Mouse (Mus musculus): ENCODE data around the gene Mrtfb.
"Not testable (repeated sequence)": the region's sequence is repeated elsewhere in the genome, so short reads cannot be mapped to it uniquely, and the experiment has no call there.

Mrtfb gene

DNA sequence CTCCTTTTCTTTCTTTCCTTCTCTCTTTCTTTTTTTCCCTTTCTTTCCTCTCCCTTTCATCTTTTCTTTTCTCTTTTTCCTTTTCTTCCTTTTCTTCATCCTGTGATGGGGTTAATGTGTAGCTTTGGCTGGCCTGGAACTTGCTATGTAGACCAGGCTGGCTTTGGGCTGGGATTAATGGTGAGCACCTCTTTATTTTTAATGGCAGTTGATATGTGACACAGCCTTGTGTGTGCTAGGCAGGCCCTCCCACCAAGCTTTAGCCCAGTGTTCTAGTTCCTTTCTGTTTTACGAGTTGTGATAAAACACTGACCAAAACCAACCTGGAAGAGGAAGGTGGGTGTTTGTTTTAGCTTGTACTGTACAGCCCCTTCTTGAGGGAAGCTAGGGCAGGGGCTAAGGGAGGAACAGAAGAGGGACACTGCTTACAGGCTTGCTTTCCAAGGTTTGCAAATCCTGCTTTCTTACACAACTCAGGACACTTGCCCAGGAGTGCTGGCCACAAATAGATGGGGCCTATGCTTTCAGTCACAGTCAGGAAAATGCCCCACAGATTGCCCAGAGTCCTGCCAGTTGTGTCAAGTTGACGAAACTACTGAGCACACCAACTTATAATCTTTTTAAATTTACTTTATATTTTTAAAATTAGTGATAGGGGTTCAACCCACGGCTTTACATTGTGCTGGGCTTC, 20.6 kb downstream of the Mrtfb start:
- DNase-seq: no peak

DNA sequence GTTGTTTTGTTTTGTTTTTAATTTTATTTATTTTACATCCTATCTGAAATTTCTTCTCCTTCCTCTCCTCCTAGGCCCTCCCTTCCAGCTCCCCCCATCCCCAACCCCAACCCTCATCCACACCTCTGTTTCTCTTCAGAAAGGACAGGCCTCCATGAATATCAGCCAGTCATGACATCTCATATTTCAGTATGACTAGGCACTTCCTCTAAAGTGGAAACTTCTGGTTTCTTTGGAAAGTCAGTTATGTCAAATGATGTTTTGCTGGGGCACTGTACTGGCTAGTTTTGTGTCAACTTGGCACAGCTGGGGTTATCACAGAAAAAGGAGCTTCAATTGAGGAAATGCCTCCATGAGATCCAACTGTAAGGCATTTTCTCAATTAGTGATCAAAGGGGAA, 30.1 kb downstream of the Mrtfb start:
- not testable (repeated sequence) for DNase-seq

DNA sequence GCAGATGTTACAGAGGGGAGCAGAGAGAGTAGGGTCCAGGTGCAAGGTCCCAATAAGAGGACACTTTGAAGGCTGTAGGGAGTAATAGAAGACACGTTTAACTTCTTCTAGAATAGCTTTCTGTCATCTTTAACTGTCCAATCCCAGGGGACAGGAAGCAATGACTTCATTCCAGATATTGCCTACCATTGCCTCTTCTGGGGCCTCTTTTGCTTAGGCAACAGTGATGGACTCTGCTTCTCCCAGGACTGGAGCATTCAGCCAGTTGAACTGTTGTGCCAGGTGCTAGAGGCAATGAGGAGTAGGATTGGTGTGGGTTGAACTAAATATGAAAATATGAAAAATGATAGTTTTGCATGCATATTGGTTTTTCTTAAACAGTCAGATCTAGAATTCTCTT, 41.6 kb downstream of the Mrtfb start:
- DNase-seq: no peak

DNA sequence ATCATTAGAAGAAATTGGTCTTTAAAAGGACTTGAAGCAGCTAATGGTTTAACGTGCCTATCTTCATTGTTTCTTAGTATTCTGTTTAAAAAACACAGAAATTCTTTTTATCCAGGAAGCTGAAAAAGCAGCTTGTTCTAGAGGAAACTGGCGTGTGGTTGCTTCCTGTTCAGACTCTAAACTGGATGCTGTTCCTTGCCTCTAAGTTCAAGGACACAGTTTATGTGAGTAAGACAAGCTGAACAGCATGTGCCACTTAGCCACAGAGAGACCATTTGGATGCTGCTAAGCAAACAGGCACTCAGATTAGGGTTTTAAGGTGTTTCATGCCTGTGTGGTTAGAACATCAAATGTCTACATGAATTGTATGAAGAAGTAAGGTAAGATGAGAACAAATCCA, 42.7 kb downstream of the Mrtfb start:
- DNase-seq: no peak

DNA sequence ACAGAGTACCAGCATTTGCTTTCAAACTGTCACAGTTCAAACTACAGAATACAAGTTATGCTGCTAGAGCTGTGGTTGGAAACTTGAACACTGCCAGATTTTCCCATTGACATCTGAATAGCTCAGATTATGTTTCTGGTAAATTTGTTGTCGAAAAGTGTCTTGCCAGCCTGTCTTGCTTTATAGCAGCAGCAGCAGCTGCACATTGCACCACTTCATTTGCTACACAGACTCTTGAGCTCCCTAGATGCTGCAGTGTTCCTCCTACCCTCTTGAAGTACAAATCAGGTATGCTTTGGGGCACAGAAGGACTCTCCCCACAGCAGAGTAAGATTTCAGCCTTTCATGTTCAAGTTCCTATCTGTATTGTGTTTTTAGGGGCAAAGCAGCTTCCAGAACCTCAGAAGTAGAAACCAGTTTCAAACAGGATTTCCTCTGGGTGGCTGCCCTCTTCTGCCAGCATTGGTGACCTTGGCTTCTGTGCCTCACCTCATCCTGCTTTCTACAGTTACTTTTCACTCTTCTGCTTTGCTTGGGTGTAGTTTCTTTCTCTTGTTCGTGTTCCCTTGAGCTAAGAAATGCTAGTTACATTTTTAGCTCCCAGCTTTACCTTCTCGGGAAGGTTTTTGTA, 49.9 kb downstream of the Mrtfb start:
- DNase-seq: no peak

DNA sequence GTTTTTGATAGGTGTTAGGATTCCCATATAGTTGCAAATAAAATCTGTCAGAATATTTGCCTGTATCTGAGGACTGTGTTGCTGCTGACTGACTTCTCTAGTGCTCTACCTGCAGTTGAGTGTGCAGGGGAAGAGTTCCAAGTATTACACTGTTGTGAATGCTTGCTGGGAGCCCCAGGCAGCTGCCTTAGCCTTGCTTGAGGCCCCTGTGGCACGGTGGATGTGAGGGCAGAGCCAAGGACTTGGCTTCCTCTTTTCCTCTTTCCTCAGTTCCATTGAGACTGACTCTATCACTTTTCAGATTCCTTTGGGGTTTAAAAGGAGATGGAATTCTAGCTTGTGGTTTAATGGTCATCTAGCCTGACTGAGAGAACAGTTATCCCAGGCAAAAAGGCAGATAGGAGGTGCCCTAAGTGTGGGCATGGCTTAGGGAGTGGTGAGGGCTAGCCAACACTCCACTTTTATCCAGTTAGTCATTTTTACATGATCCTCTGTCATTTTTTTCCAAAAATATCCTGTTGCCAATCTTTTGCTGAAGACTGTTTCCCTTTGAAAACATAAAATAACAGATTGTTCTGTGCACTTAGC, 53.9 kb downstream of the Mrtfb start:
- DNase-seq: no peak

DNA sequence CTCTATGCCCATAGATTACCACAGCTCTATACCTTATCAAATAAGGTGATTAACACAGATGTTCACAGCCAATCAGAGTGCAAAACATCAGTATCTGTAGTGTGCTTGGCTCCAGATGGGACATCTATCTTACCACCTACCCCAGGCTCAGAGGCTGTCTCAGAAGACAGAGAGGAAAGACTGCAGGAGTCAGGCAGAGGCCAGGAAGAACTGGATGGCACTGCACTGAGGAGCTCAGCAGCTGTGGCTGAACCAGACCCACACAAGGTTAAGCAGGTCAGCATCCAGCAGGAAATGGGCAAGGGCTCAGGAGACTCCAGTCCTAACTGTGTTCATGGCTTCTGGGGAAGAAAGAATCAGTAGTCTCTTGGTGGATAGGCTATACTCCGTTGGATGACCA, 55.1 kb downstream of the Mrtfb start:
- DNase-seq: no peak

DNA sequence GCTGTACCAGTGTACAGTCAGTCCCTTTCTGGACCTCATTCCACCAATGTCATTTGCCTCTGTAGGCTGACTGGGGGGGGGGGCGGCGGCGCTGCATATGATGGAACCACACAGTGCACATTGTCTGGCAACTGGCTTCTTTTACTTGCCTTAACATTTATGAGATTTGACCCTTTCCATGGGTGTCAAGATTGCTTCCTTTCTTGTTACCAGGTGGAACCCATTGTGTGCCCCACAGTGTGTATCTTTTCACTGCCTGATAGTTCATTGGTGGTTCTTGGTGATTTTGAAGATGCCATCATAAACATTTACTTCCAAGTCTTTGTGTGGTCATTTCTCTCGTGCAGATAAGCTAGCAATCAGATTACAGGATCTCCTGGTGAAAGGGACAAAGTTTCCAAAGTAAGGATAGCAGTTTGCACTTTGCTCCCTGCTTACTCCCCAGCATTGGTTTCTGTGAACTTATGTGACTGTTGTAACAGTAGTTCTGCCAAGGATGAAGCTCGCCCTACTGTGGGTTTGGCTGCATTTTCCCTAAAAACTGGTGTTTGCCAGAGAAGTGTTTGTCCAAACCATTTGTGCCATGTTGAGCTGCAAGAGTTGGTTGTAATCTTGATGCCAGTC, 56.9 kb downstream of the Mrtfb start:
- DNase-seq: no peak

DNA sequence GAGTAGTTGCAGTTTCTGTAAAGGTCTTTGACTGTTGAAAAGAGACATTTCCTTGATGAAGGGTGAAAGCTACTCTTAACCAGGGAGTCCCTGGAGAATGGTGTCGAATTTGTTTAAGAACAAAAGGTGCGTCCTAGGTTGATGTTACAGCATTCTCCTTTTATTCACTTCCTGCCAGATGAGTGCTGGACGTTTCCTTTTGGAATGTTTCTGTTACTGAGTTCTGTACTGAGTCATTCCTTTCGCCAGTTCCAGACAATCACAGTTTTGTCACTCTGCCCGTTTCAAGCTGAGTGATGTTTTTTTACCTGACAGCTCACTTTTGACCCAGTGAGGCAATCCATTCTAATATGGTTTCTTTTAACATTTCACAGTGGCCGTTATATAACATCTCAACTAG, 67.5 kb downstream of the Mrtfb start:
- no peak for DNase-seq

DNA sequence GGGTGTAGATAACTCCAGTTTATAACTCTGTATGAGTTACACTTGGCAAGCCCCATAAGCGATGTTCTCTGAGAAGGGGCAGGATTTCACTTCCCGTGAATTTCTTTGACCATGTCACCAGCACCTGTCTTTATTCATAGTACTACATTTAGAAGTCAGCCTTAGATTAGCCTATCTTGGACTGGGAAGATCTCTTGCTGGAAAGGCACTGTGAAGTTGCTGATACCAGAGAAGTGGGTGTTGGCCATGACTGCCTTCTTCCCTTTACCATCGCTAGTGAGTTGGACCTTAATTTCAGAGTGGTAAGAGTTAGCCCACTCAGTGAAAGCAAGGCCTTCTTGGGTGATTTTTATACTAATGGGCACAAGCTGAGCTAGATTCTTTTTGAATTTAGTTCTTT, 70.3 kb downstream of the Mrtfb start:
- no peak for DNase-seq

DNA sequence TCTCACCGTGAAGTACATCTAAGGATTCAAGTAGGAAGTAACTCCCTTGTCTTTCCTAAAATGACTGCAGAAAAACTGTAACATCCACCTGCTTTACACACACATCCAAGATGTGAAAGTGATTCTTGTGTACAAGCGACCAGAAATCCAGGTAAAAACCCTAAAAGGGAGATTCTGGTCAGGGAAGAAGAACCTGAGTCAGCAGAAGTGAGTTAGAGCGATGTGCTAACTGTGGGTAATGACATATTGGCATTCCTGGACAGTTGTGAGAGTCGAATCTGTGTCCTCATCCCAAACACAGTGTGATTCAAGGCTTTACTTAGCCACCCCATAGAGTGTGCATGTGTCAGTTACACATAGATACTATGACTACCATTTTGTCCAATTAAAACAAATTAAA, 72.4 kb downstream of the Mrtfb start:
- no peak for DNase-seq

DNA sequence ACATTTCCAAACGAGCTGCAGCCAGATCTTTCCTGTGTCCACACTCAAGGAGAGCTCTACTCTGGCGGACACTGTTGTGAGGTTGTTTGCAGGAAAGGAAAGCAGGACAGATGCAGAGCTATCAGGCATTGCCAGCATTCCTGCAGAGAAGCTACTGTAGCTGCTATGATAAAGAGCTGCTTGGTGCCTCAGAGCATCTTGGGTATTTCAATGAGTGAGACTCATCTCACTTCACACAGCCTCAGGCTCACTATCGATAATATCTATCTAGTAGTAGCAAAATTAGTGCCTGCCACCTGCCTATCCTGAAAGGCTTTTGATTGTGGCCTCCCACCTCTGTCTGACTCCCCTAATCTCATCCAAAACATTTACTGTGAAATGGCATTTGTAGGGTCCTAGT, 73.4 kb downstream of the Mrtfb start:
- peak; percentile 9 for DNase-seq

DNA sequence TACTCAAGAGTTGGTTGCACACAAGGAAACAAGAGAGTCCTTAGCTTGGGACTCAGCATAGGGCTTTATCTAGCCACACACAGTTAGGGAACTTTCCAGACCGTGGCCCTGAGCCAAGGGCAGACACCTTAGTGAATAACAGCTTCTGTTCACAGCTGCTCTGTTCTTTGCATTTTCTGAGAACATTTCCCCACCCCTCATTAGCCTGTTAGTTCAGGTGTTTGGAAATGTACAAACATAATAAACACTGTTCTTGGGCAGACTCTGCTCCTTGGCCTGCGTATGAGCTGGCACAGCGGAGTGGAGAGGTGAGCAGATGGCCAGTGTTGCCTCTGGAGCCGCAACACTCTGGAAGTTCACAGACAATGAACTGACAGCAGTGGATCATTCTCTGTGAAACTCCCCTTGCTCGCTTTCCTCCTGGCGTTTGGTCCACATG, 74.0 kb downstream of the Mrtfb start:
- DNase-seq: peak; percentile 12

DNA sequence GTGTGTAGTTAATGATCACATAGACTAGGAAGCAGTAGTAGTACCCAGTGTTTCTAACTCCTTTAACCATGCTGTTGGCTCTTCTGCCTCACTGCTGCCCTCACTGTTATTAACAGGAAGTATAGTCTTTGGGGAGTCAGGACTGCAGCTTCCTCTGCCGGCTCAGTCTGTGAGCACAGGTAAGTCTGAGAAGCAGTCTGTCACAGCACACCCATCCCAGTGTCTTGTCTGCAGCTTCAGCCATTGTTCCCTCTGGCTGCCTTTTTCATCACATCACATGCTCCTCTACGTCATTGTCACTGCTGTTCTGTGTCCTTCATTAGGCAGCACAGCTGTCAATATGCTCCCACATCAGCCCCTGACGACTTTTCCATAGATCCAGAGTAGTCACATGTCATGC, 75.6 kb downstream of the Mrtfb start:
- no peak for DNase-seq

DNA sequence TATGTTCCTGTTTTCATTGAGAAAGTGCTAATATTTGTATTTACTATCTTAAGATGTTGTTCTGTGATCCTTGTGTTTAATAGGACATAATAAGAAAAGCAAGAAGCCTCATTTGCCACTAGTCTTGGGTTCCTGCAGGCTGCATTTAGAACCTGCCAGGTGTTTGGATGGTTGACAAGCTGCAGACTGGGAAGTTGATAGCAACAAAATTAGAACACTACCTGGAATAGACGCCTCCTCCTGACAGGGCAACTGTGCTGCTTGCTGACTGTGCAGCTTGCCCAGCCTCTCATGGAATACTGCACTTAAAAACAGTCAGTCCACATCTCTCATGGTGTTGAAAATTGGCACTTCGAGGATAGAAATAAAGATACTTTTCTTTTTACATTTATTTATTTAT, 76.3 kb downstream of the Mrtfb start:
- no peak for DNase-seq

DNA sequence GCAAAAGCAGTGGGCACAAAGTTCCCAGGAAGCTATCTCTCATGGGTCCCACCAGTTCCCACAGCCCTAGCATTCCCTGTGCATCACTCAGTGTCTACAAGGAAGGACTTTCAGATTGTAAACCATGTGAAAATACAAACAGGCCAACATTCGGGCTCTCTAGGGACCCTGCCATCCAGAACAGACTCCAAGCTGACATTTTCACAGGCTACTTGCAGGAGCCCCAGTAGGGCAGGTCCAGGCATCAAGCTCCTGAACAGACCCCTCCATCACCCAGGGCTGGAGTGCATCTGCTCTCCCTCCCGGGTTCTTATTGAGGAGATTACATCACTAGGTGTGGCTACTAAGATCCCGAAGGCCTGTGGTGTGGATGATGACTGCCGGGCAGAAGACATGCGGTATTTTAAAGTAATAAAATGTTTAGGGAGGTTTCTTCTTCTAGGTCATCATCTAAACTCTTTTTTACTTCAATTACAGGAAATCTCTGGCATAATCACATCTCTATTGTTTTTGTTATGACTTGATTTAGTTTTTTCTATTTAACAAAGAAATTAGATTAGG, 77.6 kb downstream of the Mrtfb start:
- DNase-seq: no peak

DNA sequence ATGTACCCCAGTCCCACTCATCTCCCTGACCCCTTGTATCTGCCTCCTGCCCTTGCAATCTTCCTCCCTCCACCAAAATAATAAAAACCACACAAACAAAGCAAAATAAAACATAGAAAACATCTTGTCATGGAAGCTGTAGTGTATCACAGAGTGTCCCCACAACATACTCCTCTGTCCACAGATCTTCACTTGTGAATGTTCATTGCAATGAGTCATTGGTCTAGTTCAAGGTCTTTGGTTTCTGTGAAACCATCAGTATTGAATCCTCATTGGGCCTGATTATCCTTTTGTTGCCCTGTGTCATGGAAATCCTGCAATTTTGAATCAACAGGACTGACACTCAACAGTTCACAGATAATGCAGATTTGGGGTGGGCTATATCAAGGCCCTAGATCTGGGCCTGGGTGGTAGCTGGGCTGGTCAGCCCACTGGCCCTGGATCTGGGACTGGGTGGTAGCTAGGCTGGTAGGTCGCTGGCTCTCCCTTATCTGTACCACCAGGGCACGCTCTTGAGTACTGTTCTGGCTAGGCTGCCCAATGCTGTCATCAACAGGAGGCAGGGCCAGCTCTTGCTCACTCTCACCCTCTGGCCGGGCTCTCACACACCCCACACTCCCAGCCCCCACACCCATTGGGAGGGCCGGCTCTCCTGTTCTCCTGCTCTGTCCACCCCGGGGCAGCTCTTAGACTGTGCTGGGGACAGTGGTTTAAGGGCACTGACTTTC, 80.4 kb downstream of the Mrtfb start:
- DNase-seq: peak; percentile 11

DNA sequence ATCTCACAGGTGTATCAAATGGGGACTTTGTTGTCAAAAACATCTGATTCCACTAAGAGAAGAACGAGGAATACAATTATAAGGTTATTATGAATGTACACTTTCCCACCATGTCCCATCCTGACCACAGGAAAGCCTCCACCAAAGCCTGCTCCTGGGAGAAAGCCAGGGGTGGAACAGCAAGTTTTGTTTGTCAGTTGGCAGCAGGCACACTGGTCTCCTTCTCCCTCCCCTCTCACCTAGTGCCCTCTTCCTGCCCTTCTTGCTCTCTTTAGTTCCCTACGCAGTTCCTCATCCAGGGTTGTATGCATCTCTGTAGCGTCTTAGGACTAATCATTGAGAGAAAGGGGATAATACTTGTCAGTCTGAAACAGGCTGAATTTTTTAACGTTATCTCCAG, 81.8 kb downstream of the Mrtfb start:
- DNase-seq: no peak

DNA sequence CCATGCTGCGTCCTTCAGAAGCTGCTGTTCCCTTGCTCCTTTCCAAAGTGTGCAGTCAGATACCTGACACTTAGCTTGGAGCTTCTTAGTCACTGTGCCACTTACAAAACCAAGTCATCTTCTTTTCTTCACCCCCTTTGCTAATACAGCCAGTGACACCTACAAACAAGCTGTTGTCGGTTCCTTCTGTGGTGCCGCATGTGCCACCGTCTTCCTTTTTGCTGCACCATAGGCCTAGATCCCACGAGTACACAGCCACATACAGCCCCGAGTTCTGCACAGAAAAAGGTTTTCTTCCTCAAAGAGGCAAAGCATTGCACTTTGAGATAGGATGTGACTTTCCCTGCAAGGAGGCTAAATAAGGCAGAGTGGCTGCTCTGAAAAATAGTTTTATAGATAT, 83.2 kb downstream of the Mrtfb start:
- DNase-seq: no peak

DNA sequence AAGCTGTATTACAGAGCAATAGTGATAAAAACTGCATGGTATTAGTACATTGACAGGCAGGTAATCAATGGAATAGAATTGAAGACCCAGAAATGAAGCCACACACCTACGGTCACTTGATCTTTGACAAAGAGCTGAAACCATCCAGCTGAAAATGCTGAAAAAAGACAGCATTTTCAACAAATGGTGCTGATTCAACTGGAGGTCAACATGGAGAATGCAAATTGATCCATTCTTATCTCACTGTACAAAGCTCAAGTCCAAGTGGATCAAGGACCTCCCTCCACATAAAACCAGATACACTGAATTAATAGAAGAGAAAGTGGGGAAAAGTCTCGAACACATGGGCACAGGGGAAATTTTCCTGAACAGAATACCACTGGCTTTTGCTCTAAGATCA, 89.5 kb downstream of the Mrtfb start:
- DNase-seq: not testable (repeated sequence)

DNA sequence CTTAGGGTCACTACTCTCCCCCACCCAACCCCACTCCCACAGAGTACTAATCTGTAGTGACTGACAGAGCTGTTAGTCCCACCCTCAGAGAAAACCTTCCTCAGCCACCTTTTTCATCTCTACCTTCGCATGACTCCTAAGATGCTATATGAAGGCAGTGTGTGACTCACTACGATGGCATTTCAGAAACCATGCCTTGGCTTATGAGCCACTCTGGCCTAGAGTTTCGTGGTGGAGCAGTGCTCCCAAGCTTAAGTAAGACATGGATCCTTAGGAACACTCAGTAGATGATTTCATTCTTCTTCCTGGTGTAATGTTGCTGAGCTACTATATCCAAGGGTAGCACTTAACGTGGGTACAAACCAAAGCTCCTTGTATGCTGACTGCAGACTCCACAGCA, 94.4 kb downstream of the Mrtfb start:
- no peak for DNase-seq

DNA sequence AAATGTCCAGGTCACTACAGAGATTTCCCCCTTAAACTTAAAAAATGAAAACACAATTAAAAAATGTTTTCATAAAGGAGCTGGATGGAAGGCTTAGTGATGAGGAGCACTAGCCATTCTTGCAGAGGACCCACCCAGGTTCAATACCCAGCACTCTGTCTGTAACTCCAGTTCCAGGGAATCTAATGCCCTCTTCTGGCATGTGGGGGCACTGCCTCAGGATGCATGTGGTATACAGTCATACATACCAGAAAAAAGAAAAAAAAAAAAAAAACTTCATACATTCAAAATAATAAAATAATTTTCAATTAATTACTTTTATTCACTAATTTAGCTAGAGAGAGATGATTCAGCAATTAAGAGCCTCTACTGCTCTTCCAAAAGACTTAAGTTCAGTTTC, 95.0 kb downstream of the Mrtfb start:
- DNase-seq: no peak

DNA sequence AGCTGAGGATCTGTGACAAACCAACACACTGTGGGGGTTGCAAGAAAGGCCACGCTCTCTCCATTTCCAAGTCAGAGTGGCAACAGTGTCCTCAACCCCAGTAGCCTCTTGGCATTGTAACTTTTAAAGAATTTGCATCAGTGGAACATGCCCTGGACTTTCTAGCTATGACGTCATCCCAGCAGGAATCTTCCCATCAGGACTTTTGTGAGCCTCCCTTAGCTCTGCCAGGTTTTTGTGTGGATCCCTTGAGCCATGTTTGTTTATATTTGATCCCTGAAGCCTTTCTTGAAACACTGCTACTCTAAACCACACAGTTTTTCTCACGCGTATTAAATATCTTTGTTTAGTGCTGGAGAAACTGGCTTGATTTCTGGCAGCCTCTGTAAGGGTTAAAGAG, 97.6 kb downstream of the Mrtfb start:
- DNase-seq: no peak

Data from liver (tissue).